Mouse (Mus musculus): ENCODE results near the gene Pappa.

The Pappa gene

DNA sequence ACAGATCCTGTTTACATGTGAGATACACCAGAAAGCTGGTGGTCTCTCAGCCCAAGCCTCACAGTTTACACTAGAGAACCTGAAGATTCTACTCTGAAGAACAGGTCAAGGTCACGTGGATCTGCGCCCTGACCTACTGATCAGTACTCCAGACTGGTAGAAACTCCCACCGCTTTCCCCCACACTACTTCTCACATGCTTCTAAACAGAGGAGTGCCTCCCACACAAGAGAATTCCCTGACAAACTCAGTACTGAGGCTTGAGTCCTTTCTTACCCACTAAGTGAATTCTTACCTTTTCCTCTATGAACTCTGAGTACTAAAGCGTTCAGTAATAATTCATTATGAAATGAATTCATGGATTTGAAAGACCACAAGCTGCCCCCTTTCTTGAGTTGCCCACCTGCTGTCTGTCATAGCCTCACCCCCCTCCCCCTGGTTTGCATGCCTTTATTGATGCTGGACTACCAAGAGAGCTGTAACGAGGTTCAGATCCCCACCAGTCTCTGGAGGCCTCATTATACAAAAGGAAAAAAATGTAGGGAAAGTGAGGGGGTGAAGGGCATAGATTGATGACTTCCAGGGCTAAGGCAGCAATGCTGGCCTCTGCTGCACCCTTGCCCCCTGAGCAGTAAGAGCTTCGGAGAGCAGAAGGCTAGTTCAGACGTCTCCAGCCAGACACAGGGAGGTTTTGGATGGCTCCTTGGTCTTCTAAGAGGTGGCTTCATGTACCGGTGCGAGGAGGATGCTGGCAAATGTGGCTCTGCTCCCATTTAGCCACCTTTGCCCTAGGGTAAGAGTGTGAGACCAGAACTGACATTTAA lies 204.7 kb downstream of the Pappa start:
- DNase-seq (ENCODE audit: low spot score), result no peak

DNA sequence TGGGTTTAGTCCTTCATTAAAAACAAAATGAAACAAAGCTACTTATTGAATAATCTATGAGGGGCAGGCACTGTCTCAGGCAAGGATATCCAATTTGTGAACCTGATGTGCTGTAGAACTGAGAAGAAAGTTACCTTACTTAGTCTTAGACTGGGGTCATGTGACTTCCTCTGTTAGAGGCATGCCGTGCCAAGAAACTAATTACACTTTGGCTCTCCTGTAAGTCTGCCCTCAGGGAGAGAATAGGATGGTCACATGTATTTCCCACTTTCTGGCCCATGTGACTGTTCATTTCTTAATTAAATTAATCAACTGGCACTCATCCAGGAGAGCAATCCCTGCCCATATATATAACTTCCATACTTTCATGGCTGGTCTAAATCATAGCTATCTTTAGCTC lies 209.7 kb downstream of the Pappa start:
- no peak for DNase-seq (ENCODE audit: low spot score)

GRCm38 (mm10) chr4:65341766-65342165 lies 217.8 kb downstream of the Pappa start:
- DNase-seq (ENCODE audit: low spot score), result no peak

DNA sequence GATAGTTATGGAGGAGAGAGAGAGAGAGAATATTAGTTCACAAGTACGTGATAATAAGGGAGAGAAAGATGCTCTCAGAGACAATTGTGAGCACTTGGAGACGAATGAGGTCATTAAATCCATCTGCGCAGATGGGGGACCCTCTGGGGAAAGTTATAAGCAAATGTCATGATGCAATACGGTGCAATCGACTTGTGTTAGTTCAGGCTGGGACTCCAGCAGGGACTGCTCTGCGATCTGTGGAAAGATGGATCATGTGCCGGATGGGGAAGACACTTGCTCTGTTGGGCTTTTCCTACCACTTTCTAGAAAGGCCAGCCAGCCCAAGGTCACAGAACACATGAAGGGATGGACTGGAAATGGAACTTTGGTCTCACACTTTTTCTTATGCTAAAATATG lies 226.5 kb downstream of the Pappa start:
- no peak for DNase-seq (ENCODE audit: low spot score)

- no peak for DNase-seq (ENCODE audit: low spot score)
These were observed 230.6 kb downstream of the Pappa start for GRCm38 (mm10) chr4:65354580-65354979.

DNA sequence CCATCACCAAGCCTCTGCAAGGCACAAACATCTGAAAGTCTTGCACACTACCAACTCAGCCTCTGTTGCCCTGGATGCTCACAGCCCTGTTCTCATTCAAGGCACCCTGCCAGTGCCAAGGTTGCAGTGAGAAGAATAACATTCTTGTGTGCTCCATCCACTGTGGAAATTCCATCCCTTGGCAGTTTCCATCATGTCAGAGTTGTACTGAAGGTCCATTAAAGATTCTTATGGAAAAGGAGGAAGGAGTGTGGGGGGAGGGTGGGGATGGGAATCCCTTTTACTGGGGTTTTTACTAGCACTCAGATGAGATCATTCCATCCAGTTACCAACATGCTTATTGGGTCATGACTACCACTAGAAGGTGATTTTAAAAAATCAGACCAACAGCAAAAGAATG lies 243.2 kb downstream of the Pappa start:
- no peak for DNase-seq (ENCODE audit: low spot score)

DNA sequence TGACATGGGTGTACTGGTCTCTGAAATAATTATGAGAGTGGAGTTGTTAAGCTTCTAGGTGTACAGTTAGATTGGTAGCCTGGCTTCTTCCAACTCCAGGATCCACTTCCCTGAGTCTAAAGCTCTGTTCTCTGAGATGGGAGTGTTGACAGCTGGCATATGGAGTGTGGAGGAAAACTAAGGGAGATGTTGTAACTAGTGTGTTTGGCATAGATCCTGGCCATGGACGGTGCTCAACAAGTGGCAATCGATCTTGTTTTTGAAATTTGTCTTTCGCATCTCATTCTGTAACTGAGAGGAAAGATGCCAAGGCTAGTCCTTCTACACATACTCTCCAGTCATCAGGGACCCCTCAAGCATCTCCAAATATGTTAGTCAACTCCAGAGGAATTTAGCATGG lies 248.8 kb downstream of the Pappa start:
- DNase-seq (ENCODE audit: low spot score), result no peak

- DNase-seq (ENCODE audit: low spot score), result no peak
These were observed 249.9 kb downstream of the Pappa start for GRCm38 (mm10) chr4:65373841-65374240.

DNA sequence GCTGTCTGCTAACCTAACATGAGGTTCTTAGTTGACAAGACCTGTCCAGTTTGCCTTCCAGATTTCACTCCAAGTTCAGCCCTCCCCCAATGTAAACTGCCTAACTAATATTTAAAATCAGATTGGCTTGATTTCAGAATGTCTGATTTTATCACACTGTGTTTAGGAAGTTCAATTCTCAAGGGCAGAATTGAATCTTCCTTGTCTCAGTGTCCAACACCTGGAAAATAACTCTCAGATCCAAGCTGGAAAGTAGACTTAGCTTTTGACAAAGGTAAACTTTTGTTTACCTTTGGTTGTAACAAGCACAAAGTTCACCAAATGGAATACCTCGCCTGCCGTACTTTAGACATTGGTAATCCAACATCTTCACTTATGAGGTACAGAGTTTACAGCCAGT lies 252.6 kb downstream of the Pappa start:
- DNase-seq (ENCODE audit: low spot score), result no peak

DNA sequence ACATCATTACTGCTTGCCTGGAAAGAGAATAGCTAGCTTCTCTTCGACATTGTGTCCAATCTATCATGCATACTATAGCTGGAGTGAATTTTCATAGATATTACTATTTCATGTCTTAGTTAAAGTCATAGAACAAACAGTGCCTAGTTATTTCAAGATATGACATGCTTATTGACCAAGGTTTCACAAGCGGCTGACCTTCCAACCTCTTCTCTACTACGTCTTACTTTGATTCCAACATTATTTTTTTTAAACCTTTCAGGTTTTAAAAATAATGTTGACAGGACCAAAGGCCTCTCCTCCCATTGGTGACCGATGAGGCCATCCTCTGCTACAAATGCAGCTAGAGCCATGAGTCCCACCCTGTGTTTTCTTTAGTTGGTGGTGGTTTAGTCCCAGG lies 255.5 kb downstream of the Pappa start:
- no peak for DNase-seq (ENCODE audit: low spot score)

DNA sequence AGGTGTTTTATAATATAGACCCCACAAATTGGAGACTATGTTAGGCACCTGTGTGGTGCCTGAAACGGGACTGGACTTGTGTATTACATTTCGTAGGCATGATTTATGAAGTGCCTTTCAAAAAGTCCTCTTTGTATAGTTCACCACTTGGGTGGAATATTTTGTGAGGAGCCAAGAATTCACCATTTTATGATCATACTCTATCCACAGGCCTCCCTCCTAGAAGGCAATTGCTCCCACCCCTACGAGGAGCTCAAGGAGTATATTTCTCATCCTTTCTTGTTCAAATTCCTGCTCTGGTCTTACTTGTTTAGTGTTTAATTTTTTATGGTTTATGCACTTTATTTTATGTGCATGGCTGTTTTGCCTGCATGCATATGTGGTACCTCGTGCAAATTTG lies 259.1 kb downstream of the Pappa start:
- DNase-seq (ENCODE audit: low spot score), result no peak

GRCm38 (mm10) chr4:65391001-65391400 lies 267.0 kb downstream of the Pappa start:
- DNase-seq (ENCODE audit: low spot score), result peak; percentile 41

DNA sequence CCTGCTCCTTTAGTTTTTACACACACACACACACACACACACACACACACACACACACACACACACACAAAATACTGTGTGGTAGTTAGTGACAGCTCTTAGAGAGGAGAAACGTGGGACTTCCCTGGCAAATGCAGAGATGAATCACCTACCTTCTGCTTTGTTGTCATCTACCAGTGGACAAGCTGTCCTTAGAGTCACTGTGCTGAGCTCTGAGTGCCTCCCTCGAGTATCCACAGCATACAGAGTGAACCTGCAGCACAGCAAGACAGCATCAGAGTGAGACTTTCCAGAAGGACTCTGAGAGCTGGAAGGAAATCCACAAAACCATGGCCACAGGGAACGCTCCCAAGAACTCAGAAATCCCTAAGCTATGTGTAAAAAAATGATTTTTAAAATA lies 272.8 kb downstream of the Pappa start:
- no peak for DNase-seq (ENCODE audit: low spot score)

GRCm38 (mm10) chr4:65399457-65399856 lies 275.5 kb downstream of the Pappa start:
- DNase-seq (ENCODE audit: low spot score), result no peak

GRCm38 (mm10) chr4:65402286-65402685 lies 278.3 kb downstream of the Pappa start:
- DNase-seq (ENCODE audit: low spot score), result no peak

- peak; percentile 44 for DNase-seq (ENCODE audit: low spot score)
These were observed 279.1 kb downstream of the Pappa start for GRCm38 (mm10) chr4:65402836-65403634.
